Mouse (Mus musculus) stomach, embryonic 15.5 days (tissue): ENCODE measurements around the gene Brk1. TPM values are rescaled to one million over a fixed set of nuclear protein-coding genes. Genes with fewer than 3 reads are reported as not detected.

Experiments used
- ATAC-seq: fragments of 200-750 bp; cut with Nextera tagmentation; 2 replicates; pipeline ENCODE4 v1.8.0; 2017; ENCODE audit warnings: low read depth, moderate number of reproducible peaks, moderate TSS enrichment; ENCODE audit not compliant: insufficient read depth, low FRiP score
- H3K27ac ChIP-seq: fragments of 300-500 bp; sonication (generic); 2 replicates; pipeline ENCODE4 v1.5.1; 2015; ENCODE audit warnings: mild to moderate bottlenecking, inconsistent platforms
- H3K27me3 ChIP-seq: fragments of 300-500 bp; sonication (generic); replicated peaks from 2 replicates; pipeline ENCODE4 v1.6.1; 2015; ENCODE audit warnings: inconsistent platforms
- H3K36me3 ChIP-seq: fragments of 300-500 bp; sonication (generic); 2 replicates; pipeline ENCODE4 v1.6.1; 2015; ENCODE audit warnings: inconsistent platforms
- H3K4me1 ChIP-seq: fragments of 300-500 bp; sonication (generic); 2 replicates; pipeline ENCODE4 v1.6.1; 2015; ENCODE audit warnings: inconsistent platforms
- H3K4me2 ChIP-seq: fragments of 300-500 bp; sonication (generic); 2 replicates; pipeline ENCODE4 v1.6.1; 2015; ENCODE audit warnings: mild to moderate bottlenecking, inconsistent platforms
- H3K4me3 ChIP-seq: fragments of 300-500 bp; sonication (generic); replicated peaks from 2 replicates; pipeline ENCODE4 v1.5.1; 2015; ENCODE audit warnings: inconsistent platforms
- H3K9ac ChIP-seq: fragments of 300-500 bp; sonication (generic); 2 replicates; pipeline ENCODE4 v1.6.1; 2015; ENCODE audit warnings: inconsistent platforms
- H3K9me3 ChIP-seq: fragments of 300-500 bp; sonication (generic); 2 replicates; pipeline ENCODE4 v1.6.1; 2016; ENCODE audit warnings: inconsistent platforms
- WGBS: fragments of 180-500 bp; shearing (Covaris S2); methylation state at CpG from one replicate; pipeline ENCODE4 v1.1.7; 2015; 5-methylcytosine and 5-hydroxymethylcytosine counted together
- polyA plus RNA-seq: library from polyadenylated mRNA; unstranded; fragments of >200 nt; fragmentation: Nextera tagmentation; extraction: Ambion mirVana; gene quantifications from 2 replicates; pipeline ENCODE4 v1.2.1, GENCODE M21; 2015

Gene Brk1
- polyA plus RNA-seq, 1 experiment from 2014 or later: 202 TPM

DNA sequence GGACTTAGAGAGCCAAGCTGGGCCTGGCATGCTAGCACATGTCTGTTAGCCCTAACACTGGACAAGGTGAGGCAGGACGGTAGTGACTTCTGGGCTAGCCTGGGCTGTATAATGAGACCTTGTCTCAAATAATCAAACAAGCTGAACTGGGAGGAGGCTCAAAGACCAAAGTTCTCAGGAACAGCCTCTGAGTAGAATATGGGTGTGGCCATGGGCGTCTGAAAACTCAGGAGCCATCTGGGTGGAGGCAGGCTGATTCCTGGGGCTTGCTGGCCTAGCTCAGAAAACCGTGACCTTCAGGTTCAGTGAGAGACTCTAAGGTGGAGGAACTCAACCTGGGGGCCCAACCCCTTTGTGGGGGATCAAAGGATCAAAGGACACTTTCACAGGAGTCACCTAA is 47.1 kb downstream of the Brk1 start:
- Histone ChIP-seq H3K4me1 (no peaks in the 10 kb centered on the region), H3K27me3 (no peaks in the 10 kb centered on the region), H3K36me3 (no peaks in the 10 kb centered on the region), H3K4me3 (no peak overlapping the region), H3K27ac (no peak overlapping the region), H3K4me2 (no peak overlapping the region), H3K9me3 (no peaks in the 10 kb centered on the region), H3K9ac (no peak overlapping the region)
- ATAC-seq: no peak
- 53% methylated on average over 3 of the region's 3 CpGs for WGBS

DNA sequence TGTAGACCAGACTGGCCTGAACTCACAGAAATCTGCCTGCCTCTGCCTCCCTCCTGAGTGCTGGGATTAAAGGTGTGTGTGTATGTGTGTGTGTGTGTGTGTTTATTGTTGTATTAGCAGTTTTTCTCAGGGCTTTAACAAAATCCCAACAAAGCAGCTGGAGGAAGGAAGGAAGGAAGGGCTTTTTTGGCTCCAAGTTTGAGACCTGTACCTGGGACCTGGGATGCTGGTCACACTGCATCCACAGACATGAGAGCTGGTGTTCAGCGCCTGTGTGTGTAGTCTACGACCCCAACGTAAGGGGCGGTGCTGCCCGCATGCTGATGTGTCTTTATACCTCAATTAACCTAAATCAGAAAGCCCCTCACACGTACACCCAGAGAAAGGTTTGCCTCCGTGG is 49.0 kb downstream of the Brk1 start:
- Histone ChIP-seq H3K4me1 (no peaks in the 10 kb centered on the region), H3K9me3 (no peaks in the 10 kb centered on the region), H3K4me2 (no peak overlapping the region), H3K4me3 (no peak overlapping the region), H3K36me3 (no peaks in the 10 kb centered on the region), H3K27ac (no peak overlapping the region), H3K9ac (no peak overlapping the region), H3K27me3 (no peaks in the 10 kb centered on the region)
- 87% methylated on average over 7 of the region's 7 CpGs for WGBS
- ATAC-seq: no peak

DNA sequence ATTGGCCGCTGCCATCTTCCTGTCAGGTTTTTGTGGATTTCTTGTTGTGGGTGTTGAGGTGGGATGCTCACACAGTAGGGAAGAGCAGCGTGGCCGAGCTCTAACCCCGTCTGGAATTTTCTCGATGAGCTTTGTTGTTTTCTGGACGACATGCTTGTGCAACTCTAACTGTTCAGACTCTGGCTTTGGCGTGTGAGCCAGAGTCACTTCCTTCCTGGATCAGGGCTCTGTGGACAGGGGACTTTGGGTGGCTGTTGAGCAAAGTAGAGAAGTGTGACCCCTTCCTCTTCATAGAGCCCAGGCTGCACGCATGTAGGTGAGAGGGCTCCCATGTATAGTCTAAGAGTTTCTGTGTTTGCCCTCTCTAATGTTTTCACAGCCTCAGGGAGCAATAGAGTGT is 49.5 kb downstream of the Brk1 start:
- no peak for ATAC-seq
- H3K9ac ChIP-seq: no peak overlapping the region
- no peak overlapping the region for H3K4me2 ChIP-seq
- no peak overlapping the region for H3K4me3 ChIP-seq
- H3K9me3 ChIP-seq: no peaks in the 10 kb centered on the region
- no peaks in the 10 kb centered on the region for H3K4me1 ChIP-seq
- H3K27me3 ChIP-seq: no peaks in the 10 kb centered on the region
- no peaks in the 10 kb centered on the region for H3K36me3 ChIP-seq
- H3K27ac ChIP-seq: no peak overlapping the region
- 69% methylated on average over 8 of the region's 8 CpGs for WGBS

DNA sequence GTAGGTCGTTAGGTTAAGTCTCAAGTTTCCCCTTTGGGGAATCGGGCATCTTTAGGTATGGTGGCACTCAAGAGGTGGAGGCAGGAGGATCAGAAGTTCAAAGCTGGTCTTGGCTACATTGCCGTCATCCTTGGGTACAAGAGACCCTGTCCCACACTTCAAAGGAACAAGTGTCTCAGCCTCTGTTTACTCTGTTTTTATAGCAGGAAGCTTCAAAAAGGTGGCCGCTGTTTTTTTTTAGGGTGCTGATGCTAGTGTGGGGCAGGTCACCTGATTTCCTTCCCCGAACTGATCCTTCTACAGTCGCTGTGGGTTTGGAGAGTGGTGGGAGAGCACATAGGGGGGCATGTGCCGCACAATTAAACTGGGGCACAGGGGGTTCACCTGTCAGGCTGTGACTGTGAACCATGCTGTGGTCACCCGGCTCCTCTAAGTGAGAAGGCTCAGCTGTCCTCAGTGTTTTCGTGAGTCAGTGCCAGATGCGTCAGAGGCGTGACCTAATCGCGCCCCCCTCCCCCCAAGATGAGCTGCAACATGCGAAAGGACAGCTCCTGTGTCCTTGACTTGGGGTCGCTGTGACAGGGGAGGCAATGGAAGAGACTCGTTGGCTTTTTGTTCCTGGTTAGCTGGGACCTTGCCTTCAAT is 50.3 kb downstream of the Brk1 start:
- H3K4me3 ChIP-seq: no peak overlapping the region
- H3K4me2 ChIP-seq: no peak overlapping the region
- H3K27ac ChIP-seq: no peak overlapping the region
- H3K9me3 ChIP-seq: no peaks in the 10 kb centered on the region
- no peaks in the 10 kb centered on the region for H3K27me3 ChIP-seq
- H3K9ac ChIP-seq: no peak overlapping the region
- no peak for ATAC-seq
- no peaks in the 10 kb centered on the region for H3K36me3 ChIP-seq
- WGBS: 63% methylated on average over 16 of the region's 16 CpGs
- H3K4me1 ChIP-seq: no peaks in the 10 kb centered on the region

DNA sequence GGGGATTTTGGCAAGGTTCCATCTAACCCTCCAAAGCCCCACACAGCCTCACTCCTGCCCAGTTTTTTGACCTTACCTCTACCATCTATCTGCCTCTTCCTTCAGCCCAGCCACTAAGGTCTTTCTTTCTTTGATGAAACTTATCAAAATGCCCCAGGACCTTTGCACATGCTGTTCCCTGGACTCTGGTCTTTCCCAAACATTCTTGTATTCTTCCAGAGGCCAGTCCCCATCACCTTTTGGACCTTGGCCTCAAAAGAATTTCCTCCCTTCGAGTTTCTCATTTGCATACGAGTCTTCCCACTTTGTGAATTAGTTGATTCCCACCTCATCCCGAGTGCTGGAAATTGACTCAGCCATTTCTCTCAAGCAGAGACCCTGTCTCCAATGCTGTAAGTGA is 50.9 kb downstream of the Brk1 start:
- Histone ChIP-seq H3K27me3 (no peaks in the 10 kb centered on the region), H3K9me3 (no peaks in the 10 kb centered on the region), H3K36me3 (no peaks in the 10 kb centered on the region), H3K4me2 (no peak overlapping the region), H3K27ac (no peak overlapping the region), H3K9ac (no peak overlapping the region), H3K4me3 (no peak overlapping the region), H3K4me1 (no peaks in the 10 kb centered on the region)
- WGBS: 83% methylated on average over 3 of the region's 3 CpGs
- ATAC-seq: no peak

DNA sequence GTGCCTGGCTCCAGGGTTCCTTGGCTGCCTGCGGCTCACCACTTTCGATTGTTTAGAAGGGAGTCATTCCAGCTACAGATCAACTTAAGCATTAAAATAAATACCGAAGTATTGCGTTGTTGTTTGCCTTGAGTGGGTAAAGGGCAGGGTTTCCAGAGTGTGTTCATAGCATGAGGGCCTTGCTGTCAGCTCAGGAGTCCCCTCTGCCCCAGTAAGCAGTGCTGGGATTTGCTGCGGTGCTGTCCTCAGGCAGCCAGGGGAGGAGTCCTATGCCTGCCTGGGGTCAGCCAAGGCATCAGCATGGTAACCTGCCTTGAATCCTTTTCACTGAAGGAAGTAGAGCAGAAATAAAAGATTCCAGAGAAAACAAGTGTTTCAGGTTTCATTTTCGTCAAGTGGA is 52.3 kb downstream of the Brk1 start:
- 77% methylated on average over 6 of the region's 6 CpGs for WGBS
- H3K9me3 ChIP-seq: no peaks in the 10 kb centered on the region
- no peaks in the 10 kb centered on the region for H3K27me3 ChIP-seq
- no peak overlapping the region for H3K9ac ChIP-seq
- ATAC-seq: no peak
- peaks cover 6% of the 10 kb centered on the region; the same call in 1 of the 2 replicates for H3K4me1 ChIP-seq
- H3K36me3 ChIP-seq: no peaks in the 10 kb centered on the region
- H3K27ac ChIP-seq: no peak overlapping the region
- H3K4me3 ChIP-seq: no peak overlapping the region
- no peak overlapping the region for H3K4me2 ChIP-seq

DNA sequence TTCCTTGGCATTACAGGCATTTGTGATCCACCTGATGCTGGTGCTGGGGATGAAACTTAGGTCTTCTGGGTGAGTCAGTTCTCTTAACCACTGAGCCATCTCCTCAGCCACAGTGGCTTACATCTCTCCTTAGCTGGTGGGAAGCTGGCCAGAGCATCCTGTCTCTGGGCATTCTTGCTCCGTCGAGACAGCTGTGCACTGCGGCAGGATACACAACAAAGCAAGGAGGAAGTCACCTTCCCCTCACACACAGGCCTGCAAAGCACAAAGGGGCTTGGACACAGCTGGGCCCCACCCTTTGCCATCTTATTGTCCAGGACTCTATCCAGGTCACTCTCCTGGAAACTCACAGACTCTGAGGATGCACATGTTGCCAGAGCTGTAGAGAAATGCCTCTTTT is 53.7 kb downstream of the Brk1 start:
- Histone ChIP-seq H3K9me3 (no peaks in the 10 kb centered on the region), H3K9ac (no peak overlapping the region), H3K4me1 (peaks cover 9% of the 10 kb centered on the region; the same call in 1 of the 2 replicates), H3K4me2 (no peak overlapping the region), H3K36me3 (no peaks in the 10 kb centered on the region), H3K4me3 (no peak overlapping the region), H3K27ac (peak overlapping the region; percentile 35; the same call in 1 of the 2 replicates), H3K27me3 (no peaks in the 10 kb centered on the region)
- no peak for ATAC-seq
- WGBS: 60% methylated on average over 3 of the region's 3 CpGs

DNA sequence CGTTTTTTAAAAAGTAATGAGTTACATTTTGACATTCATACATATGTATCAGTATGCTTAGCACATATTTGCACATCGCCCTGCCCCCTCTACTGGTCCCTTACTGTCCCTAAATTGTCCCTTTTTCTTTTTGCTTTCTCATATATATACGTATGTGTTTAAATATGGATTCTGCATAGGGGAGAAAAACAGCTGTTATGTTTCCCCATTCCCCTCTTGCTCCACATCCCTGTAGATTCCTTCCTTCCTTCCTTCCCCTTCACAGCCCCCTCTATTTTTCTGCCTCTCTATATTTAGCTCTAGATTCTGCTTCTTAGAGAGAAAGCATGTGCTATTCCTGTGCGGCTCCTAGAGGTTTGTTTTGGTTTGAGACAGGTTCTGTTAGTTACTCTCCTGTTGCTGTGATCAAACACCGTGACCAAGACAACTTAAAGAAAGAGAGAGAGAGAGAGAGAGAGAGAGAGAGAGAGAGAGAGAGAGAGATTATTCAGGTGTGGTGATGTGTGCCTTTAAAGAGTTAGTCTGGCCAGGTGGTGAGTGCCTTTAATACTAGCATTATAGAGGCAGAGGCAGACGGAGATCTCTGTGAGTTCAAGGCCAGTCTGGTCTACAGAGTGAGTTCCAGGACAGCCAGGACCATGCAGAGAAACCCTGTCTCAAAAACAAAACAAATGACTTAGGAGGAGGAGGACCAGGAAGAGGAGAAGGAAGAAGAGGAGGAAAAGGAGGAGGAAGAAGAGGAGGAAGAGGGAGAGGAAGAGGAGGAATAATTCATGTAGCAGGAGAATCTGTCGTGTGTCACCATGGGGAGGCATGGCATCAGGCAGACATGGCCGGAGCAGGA is 55.3 kb downstream of the Brk1 start:
- Histone ChIP-seq H3K4me1 (peaks cover 9% of the 10 kb centered on the region; the same call in 1 of the 2 replicates), H3K36me3 (no peaks in the 10 kb centered on the region), H3K9ac (no peak overlapping the region), H3K27ac (0 out of 2 replicates have a peak overlapping the region, but pooled peaks have one; percentile 7), H3K4me3 (no peak overlapping the region), H3K9me3 (no peaks in the 10 kb centered on the region), H3K4me2 (no peak overlapping the region), H3K27me3 (no peaks in the 10 kb centered on the region)
- 58% methylated on average over 8 of the region's 8 CpGs for WGBS
- no peak for ATAC-seq

DNA sequence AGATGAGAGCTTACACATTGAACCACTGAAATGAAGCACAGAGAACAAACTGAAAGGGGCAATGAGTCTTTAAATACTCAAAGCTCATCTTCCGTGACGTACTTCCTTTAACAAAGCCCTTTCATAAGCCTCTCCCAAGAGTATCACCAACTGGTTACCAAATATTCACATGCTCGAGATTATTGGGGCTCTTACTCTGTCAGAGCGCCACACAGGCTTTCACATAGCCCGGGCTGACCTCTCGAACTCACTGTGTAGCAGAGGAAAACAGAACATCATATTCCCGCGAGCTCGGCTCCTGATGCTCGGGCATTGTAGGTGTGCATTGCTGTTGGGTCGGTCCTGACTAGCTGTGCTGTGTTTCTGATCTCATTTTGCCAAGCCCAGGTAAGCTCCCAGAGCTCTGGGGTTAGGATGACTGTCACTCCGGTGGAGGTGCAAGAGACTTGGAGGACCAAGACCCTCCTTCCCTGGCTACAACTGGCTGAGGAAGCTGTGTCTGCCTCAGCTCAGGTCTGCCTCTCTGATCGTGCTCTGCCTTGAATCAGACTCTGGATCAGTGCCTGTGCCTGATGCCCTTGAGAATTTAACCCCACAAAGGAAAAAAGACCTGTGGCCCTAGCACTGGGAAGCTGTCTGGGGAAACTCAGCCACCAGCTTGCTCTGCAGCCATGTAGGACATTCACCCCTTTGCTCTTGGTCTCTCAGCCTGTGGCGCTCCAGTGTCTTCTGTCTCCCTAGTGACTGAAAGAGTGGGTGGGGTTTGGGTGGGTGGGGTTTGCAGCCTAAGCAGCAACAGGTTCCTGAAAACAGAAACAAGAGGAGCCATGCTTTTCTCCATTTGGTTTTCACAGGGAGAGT is 56.1 kb downstream of the Brk1 start:
- Histone ChIP-seq H3K4me3 (no peak overlapping the region), H3K4me2 (no peak overlapping the region), H3K27ac (peak overlapping the region; percentile 31; the same call in 1 of the 2 replicates), H3K9ac (no peak overlapping the region), H3K9me3 (no peaks in the 10 kb centered on the region), H3K4me1 (peaks cover 9% of the 10 kb centered on the region; the same call in 1 of the 2 replicates), H3K27me3 (no peaks in the 10 kb centered on the region), H3K36me3 (no peaks in the 10 kb centered on the region)
- WGBS: 64% methylated on average over 14 of the region's 14 CpGs
- no peak for ATAC-seq

DNA sequence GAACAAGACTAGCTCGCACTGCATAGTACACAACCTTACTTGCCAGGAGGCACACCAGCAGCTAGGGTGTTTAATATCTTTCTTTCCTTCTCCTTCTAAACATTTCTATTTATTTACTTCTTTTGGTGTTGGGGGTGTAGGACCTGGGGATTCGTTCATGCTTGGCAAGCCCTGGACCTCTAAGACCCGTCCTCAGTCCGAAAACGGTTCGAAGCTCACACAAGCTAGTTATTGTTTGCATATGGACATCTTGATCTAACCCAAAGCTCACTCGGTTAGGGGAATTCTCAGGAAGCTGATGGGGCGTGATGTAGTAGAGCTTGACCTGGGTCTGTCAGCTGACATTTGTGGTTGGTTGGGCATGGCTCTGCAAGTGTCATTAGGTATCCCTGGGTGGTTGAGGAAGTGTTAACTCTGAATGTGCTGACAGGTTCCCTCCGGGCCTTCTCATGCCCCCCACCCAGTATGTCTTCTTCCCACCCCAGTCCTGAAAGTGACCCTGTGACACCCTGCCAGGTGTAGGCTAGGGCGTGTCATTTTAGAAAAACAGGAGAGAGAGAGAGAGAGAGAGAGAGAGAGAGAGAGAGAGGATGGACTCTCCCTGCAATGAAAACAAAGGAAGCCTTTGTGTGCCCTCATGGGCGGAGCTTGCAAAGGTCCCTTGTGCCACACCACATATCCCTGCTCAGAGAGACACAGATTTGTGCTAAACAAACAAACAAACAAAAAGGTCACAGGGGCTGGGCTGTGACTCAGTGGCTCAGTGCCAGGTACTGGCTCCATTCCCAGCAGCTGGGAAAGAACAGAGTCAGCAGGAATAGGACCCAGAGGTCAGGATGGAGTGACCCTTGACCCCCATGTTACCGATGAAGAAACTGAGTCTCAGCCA is 57.0 kb downstream of the Brk1 start:
- Histone ChIP-seq H3K36me3 (no peaks in the 10 kb centered on the region), H3K4me3 (no peak overlapping the region), H3K4me2 (no peak overlapping the region), H3K27me3 (no peaks in the 10 kb centered on the region), H3K27ac (peak overlapping the region; percentile 31; the same call in 1 of the 2 replicates), H3K9ac (no peak overlapping the region), H3K9me3 (no peaks in the 10 kb centered on the region), H3K4me1 (peaks cover 9% of the 10 kb centered on the region; the same call in 1 of the 2 replicates)
- ATAC-seq: peak; percentile 52
- WGBS: 56% methylated on average over 12 of the region's 12 CpGs
